Mouse (Mus musculus) ES-E14 (cell line): ENCODE measurements around the gene Ercc6l2. TPM values are rescaled to one million over a fixed set of nuclear protein-coding genes. Genes with fewer than 3 reads are reported as not detected.

ENCODE experiments used
- DNase-seq: peaks from one replicate; pipeline ENCODE4 v3.0.0-alpha.2; 2013; ENCODE audit warnings: low read depth, low spot score
- H3K27ac ChIP-seq: 2 replicates; pipeline ENCODE4 v1.5.1; 2012; ENCODE audit warnings: low read depth, mild to moderate bottlenecking, low read length, moderate library complexity, mixed read lengths; ENCODE audit not compliant: poor library complexity, insufficient read depth, severe bottlenecking
- H3K36me3 ChIP-seq: 2 replicates; pipeline ENCODE4 v1.6.1; 2012; ENCODE audit warnings: mild to moderate bottlenecking, low read length, moderate library complexity, mixed read lengths; ENCODE audit not compliant: control insufficient read depth, poor library complexity, insufficient read depth, severe bottlenecking
- H3K4me1 ChIP-seq, 2 experiments: fragments of 150-350 bp in 1 of 2; sonication (generic) in 1 of 2; 2 replicates each; pipeline ENCODE4 v1.6.1; 2012; ENCODE audit warnings: low read length in 2 of 2, mild to moderate bottlenecking in 1 of 2, mixed read lengths in 1 of 2; ENCODE audit not compliant: control insufficient read depth in 2 of 2, insufficient read depth in 2 of 2, poor library complexity in 1 of 2
- H3K4me3 ChIP-seq, 2 experiments: fragments of 150-350 bp in 1 of 2; sonication (generic) in 1 of 2; 2 replicates each; pipeline ENCODE4 v1.5.1; 2012; ENCODE audit warnings: low read length in 2 of 2, low read depth in 1 of 2, mild to moderate bottlenecking in 1 of 2, mixed read lengths in 1 of 2; ENCODE audit not compliant: insufficient read depth in 1 of 2, poor library complexity in 1 of 2, severe bottlenecking in 1 of 2
- H3K9ac ChIP-seq: 2 replicates; pipeline ENCODE4 v1.6.1; 2012; ENCODE audit warnings: low read depth, mild to moderate bottlenecking, low read length, mixed read lengths; ENCODE audit not compliant: poor library complexity, insufficient read depth, severe bottlenecking
- H3K9me3 ChIP-seq: fragments of 150-350 bp; sonication (generic); 2 replicates; pipeline ENCODE4 v1.6.1; 2012; ENCODE audit warnings: low read depth, mild to moderate bottlenecking, low read length; ENCODE audit not compliant: control insufficient read depth, insufficient read depth
- CHD2 ChIP-seq: IDR thresholded peaks from 2 replicates; pipeline ENCODE4 v1.6.1; 2014; ENCODE audit warnings: mild to moderate bottlenecking, low read depth, low read length, inconsistent platforms
- HCFC1 ChIP-seq: IDR thresholded peaks from 2 replicates; pipeline ENCODE4 v1.6.1; 2012; ENCODE audit warnings: low read length, inconsistent platforms, borderline replicate concordance; ENCODE audit not compliant: insufficient read depth
- MAFK ChIP-seq: IDR thresholded peaks from 2 replicates; pipeline ENCODE4 v1.6.1; 2014; ENCODE audit warnings: mild to moderate bottlenecking, low read depth, low read length, inconsistent platforms; ENCODE audit not compliant: insufficient read depth
- ZC3H11A ChIP-seq: IDR thresholded peaks from 2 replicates; pipeline ENCODE4 v1.6.1; 2012; ENCODE audit warnings: low read depth, mild to moderate bottlenecking, inconsistent platforms, low read length, borderline replicate concordance
- ZNF384 ChIP-seq: IDR thresholded peaks from 2 replicates; pipeline ENCODE4 v1.6.1; 2012; ENCODE audit warnings: low read depth, low read length, inconsistent platforms
- in situ Hi-C, 2 experiments: fragments of 600-800 bp; cut with MboI; formaldehyde crosslinking; loops; one replicate each; pipeline ENCODE4 v1.15.1; 2025; ENCODE audit warnings: low sequenced_read_pairs in 2 of 2, inconsistent platforms in 1 of 2; ENCODE audit not compliant: unreplicated experiment in 2 of 2
- total RNA-seq: library from RNA; depleted of rRNA; stranded (reverse); fragments of 300-350 nt; gene quantifications from 2 replicates; pipeline ENCODE4 v1.2.3, GENCODE M21; 2012

Ercc6l2 gene
- total RNA-seq, 1 experiment = 28.1 TPM

DNA sequence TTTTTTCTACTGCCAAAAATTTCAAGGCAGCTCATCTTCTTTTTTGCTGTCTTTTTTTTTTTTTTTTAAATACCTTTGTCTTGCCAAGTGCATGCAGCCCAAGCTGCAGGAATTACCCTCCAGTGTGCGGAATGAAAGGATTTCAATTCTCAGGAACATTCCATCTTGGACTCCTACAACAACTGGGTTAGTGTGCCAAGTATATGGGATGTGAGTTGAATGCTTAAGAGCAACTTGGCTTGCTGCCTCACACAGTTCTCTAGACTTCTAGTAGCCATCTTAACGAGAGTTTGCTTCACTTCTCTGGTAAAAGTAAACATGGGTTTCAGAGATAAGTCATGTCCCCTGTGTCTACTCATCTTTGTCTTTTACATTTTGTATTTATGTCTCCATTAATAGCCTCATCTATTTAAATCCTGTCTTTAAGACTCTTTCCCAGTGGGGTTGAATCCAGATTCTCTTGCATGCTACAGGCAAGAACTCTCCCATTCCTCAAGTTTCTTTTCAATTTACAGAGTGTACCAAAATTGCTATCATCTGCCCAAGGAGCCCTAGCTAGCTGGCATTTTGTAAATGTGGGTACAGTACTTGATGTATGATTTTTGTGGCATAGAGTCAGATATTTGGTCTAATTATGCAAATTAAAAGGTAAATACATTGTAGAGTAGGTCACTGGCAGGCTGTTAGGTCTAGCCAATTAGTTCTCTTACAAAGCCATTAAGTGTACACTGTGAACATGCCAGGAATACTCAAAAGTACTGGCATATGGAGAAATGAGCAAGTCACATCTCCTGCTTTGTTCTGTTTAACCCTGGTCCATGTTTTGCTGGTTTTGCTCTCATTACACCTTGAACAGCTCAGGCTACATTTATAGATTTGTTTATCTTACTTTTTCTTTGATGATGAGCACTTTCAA is 35.4 kb upstream of the Ercc6l2 start:
- no peaks in the 10 kb centered on the region for H3K9me3 ChIP-seq
- no peaks in the 10 kb centered on the region for H3K36me3 ChIP-seq
- H3K9ac ChIP-seq = no peak overlapping the region
- TF ChIP-seq ZC3H11A (no peak), CHD2 (no peak)
- H3K27ac ChIP-seq = no peak overlapping the region
- H3K4me1 ChIP-seq = 0 out of 4 replicates have a peak, but pooled peaks cover 0 to 1% of the 10 kb centered on the region in 2 experiments
- DNase-seq = no peak
- no peak overlapping the region for H3K4me3 ChIP-seq
- in situ Hi-C loops = no loop called here

GRCm38 (mm10) chr13:63792234-63792831 is 22.7 kb upstream of the Ercc6l2 start:
- Histone ChIP-seq H3K4me1 (no peaks in the 10 kb centered on the region), H3K27ac (no peak overlapping the region), H3K9me3 (no peaks in the 10 kb centered on the region), H3K9ac (no peak overlapping the region), H3K36me3 (no peaks in the 10 kb centered on the region), H3K4me3 (no peak overlapping the region)
- in situ Hi-C loops = no loop called here
- no peak for DNase-seq
- TF ChIP-seq ZC3H11A (no peak), CHD2 (no peak), MAFK (no peak), ZNF384 (no peak), HCFC1 (no peak)

DNA sequence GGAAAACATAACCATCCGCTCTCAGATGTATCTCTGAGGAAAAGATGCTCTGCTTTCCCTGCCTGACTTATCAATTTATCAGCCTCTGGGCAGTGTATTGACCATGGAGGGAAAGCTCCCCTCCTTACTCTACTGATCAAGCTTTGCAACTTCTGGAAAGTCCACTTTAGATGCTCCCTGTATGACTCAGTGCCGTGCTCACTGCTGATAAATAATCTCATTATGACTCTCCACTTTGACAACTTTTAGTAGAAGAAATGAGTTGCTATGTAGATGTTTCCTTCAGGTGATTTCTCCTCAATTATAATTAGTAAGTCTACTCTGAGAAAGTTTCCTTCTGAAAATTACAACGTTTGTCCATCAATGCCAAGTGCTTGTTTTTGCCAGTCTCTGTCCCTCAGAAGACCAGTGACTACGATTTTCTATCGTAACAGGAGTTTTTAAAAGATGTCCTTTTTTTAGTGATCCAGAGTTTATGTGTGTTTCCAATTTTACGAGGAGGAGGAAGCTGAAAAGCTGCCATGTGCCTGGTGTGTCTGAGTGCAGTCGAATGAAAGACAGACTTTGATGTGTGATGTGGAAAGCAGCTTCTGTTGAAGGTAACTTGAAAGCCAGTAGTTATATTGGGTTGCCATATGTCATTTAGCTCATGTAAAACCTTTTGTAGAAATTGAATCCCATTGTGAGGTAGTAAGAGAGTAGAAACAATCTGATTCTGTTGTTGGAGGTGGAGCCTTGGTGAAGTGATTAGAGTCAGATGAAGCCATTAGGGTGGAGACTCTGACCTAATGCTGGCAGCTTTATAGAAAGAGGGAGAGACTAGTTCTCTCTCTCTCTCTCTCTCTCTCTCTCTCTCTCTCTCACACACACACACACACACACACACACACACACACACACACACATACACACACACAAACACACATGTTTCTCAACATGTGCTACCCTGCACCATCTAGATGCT is 21.4 kb upstream of the Ercc6l2 start:
- H3K9ac ChIP-seq = no peak overlapping the region
- no peak for DNase-seq
- no peak for TF ChIP-seq MAFK
- TF ChIP-seq ZNF384 = no peak
- TF ChIP-seq ZC3H11A = no peak
- no peak for TF ChIP-seq CHD2
- TF ChIP-seq HCFC1 = no peak
- H3K36me3 ChIP-seq = no peaks in the 10 kb centered on the region
- no peaks in the 10 kb centered on the region for H3K9me3 ChIP-seq
- H3K4me1 ChIP-seq = no peaks in the 10 kb centered on the region
- in situ Hi-C loops = no loop called here
- no peak overlapping the region for H3K4me3 ChIP-seq
- no peak overlapping the region for H3K27ac ChIP-seq

DNA sequence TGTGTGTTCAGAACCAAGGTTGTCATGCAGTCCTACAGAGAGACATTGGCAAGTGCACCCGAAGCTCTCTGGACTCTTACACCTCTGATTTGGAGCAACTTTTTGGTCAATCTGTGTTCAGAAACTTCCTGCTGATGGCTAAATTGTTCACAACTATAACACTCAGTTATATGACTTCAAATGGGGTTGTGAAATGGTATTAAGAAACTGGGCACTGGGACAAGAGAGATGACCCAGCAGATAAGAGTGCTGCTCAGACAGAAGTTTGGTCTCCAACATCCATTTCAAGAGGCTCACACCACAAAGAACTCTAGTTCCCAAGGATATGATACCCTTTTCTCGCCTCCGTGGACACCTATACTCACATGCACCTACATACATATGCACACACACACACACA is 16.4 kb upstream of the Ercc6l2 start:
- Histone ChIP-seq H3K4me1 (no peaks in the 10 kb centered on the region), H3K27ac (no peak overlapping the region), H3K4me3 (no peak overlapping the region), H3K36me3 (no peaks in the 10 kb centered on the region), H3K9me3 (no peaks in the 10 kb centered on the region), H3K9ac (no peak overlapping the region)
- TF ChIP-seq ZNF384 = no peak
- no peak for TF ChIP-seq CHD2
- no peak for TF ChIP-seq ZC3H11A
- TF ChIP-seq HCFC1 = no peak
- no peak for TF ChIP-seq MAFK
- no peak for DNase-seq
- in situ Hi-C loops = no loop called here
